Mouse (Mus musculus): ENCODE measurements at regions not wholly inside any gene's neighbourhood (a gene's known extent, or its start where the extent isn't known, plus 50 kb on each side); places are given as distances from the start of the nearest gene placed in this dataset.

- no peak for TF ChIP-seq SRF (IDR thresholded peaks at IDR 0.05; ENCODE audit: control insufficient read depth, insufficient read length, low read depth)
- TF ChIP-seq POLR2A (IDR thresholded peaks at IDR 0.05; ENCODE audit: insufficient read length, low read depth), result no peak
- TF ChIP-seq MYOD1 (IDR thresholded peaks at IDR 0.05; ENCODE audit: control insufficient read depth in 1 of 3, insufficient read length in 2 of 3, low read depth in 2 of 3), result no peak
- no peak for TF ChIP-seq TCF3 (IDR thresholded peaks at IDR 0.05; ENCODE audit: insufficient read length, low read depth)
- TF ChIP-seq MAX (IDR thresholded peaks at IDR 0.05; ENCODE audit: low read depth), result no peak
- TF ChIP-seq REST (IDR thresholded peaks at IDR 0.05; ENCODE audit: insufficient read depth, insufficient read length), result no peak
- TF ChIP-seq POLR2AphosphoS2 (IDR thresholded peaks at IDR 0.05; ENCODE audit: insufficient read length, low read depth), result no peak
- TF ChIP-seq E2F4 (IDR thresholded peaks at IDR 0.05; ENCODE audit: insufficient read depth), result no peak
- no peak for TF ChIP-seq USF1 (IDR thresholded peaks at IDR 0.05; ENCODE audit: low read depth)
- no peak for TF ChIP-seq MYOG (IDR thresholded peaks at IDR 0.05; ENCODE audit: control insufficient read depth in 1 of 3, insufficient read depth in 1 of 3, insufficient read length in 2 of 3, low read depth in 2 of 3)
- no peak for TF ChIP-seq TCF12 (IDR thresholded peaks at IDR 0.05; ENCODE audit: insufficient read depth, poor library complexity, severe bottlenecking)
- TF ChIP-seq CEBPB (IDR thresholded peaks at IDR 0.05; ENCODE audit: insufficient read depth, poor library complexity, severe bottlenecking), result no peak
These were observed 204.6 kb upstream of the Mme start for GRCm38 (mm10) chr3:63036691-63037090.

All from myocyte (in vitro differentiated cells).